Comparison of ENCODE assay signal across 23 mouse cellular contexts in the genomic region with DNA sequence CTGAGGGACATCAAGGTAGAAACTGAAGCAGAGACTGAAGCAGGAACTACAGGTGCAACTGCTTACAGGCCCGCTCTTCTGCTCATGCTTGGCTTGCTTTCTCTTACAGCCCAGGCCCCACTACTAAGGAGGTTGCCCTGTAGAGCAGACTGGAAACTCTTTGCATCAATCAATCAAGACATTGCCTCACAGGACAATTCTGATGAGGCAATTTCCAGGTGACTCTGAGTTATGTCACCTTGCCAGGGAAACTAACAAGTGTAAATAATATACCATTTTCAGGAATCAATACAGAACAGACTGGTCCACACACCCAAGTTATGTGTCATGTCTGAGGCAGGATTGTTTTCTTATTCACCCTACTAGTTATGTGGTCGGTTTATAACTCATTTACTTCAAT. TPM values are rescaled to one million over a fixed set of nuclear protein-coding genes. Genes with fewer than 3 reads are reported as not detected.
DNase-seq lines count a peak whose midpoint lies in the region; ATAC-seq and TF ChIP-seq lines count a peak whose summit lies in the region.
"Had no signal": no experiment of that assay in that cellular context is flagged by ENCODE, and none has a peak within 500 bp of the region (broad histone marks: within the 10 kb centered on the region; RNA-seq: fewer than 3 reads in every experiment).

No protein-coding gene starts in this region.

- DNase-seq in liver, adult 2 months (ENCODE audit: extremely low read depth, low read depth, low spot score): peak; percentile 96
- no peak for DNase-seq in liver
- DNase-seq in liver, postnatal 0 days: peak; percentile 36
- DNase-seq in naive thymus-derived CD4-positive, alpha-beta T cell, adult 2 months (ENCODE audit: low read depth): peak; percentile 7
- no peak for DNase-seq in thymus, adult 2 months
- DNase-seq: adrenal gland, adult 2 months; adrenal gland, postnatal 10 days; adrenal gland, postnatal 25 days; cerebellum, adult 11 months; cerebellum, adult 18-20 months; cerebellum, adult 8-10 months; cerebellum, adult 9-11 months; cerebellum, postnatal 14 days; cerebellum, postnatal 36 days; embryo, embryonic 11 days had no signal

- H3K4me2 ChIP-seq in liver, postnatal 0 days (ENCODE audit: low read depth, low read length): no peak overlapping the region
- no peak overlapping the region for H3K4me2 ChIP-seq in liver, embryonic 12.5 days
- H3K4me2 ChIP-seq: embryonic facial prominence, embryonic 13.5 days; embryonic facial prominence, embryonic 15.5 days; forebrain, embryonic 12.5 days had no signal

- H3K4me3 ChIP-seq in liver, adult 2 months (ENCODE audit: insufficient read depth, low read depth, low read length): no peak overlapping the region
- no peak overlapping the region for H3K4me3 ChIP-seq in liver, postnatal 0 days (ENCODE audit: low read depth, low read length)
- H3K4me3 ChIP-seq in liver, embryonic 12.5 days: no peak overlapping the region
- no peak overlapping the region for H3K4me3 ChIP-seq in thymus, adult 2 months (ENCODE audit: control insufficient read depth, insufficient read depth, low read length)
- H3K4me3 ChIP-seq: embryonic facial prominence, embryonic 13.5 days; embryonic facial prominence, embryonic 15.5 days; erythroblast, embryonic 14.5 days; forebrain, embryonic 10.5 days; forebrain, embryonic 12.5 days had no signal

- peak; percentile 72 for TF ChIP-seq EP300 in liver, postnatal 0 days (IDR thresholded peaks at IDR 0.05; ENCODE audit: low read depth)

- no peaks in the 10 kb centered on the region for H3K9me3 ChIP-seq in liver, postnatal 0 days (ENCODE audit: low read length)
- no peaks in the 10 kb centered on the region for H3K9me3 ChIP-seq in liver, embryonic 12.5 days (replicated peaks)
- H3K9me3 ChIP-seq: embryonic facial prominence, embryonic 13.5 days; embryonic facial prominence, embryonic 15.5 days; forebrain, embryonic 10.5 days; forebrain, embryonic 12.5 days had no signal

- H3K27ac ChIP-seq in liver, adult 2 months (replicated peaks; ENCODE audit: insufficient read depth, low read depth, low read length): peak overlapping the region; percentile 73
- H3K27ac ChIP-seq in liver, postnatal 0 days (ENCODE audit: low read depth): peak overlapping the region; percentile 90
- H3K27ac ChIP-seq in liver, embryonic 12.5 days: no peak overlapping the region
- H3K27ac ChIP-seq in thymus, adult 2 months (ENCODE audit: control insufficient read depth, insufficient read depth, low read length): no peak overlapping the region
- H3K27ac ChIP-seq: embryonic facial prominence, embryonic 13.5 days; embryonic facial prominence, embryonic 15.5 days; forebrain, embryonic 10.5 days; forebrain, embryonic 12.5 days had no signal

- peaks cover 14% of the 10 kb centered on the region; the same call in 1 of the 2 replicates for H3K4me1 ChIP-seq in liver, adult 2 months (ENCODE audit: control insufficient read depth, insufficient read depth, low read length)
- H3K4me1 ChIP-seq in liver, postnatal 0 days (ENCODE audit: insufficient read depth): peaks cover 18% of the 10 kb centered on the region
- peaks cover 25% of the 10 kb centered on the region for H3K4me1 ChIP-seq in liver, embryonic 12.5 days
- peaks cover 4% of the 10 kb centered on the region for H3K4me1 ChIP-seq in thymus, adult 2 months (replicated peaks; ENCODE audit: control insufficient read depth, insufficient read depth, low read length)

- peak; percentile 55 for ATAC-seq in liver, postnatal 0 days
- no peak for ATAC-seq in liver, embryonic 12.5 days
- ATAC-seq: forebrain, embryonic 14.5 days; forebrain, embryonic 16.5 days had no signal

- TF ChIP-seq POLR2A in liver, adult 2 months (IDR thresholded peaks at IDR 0.05; ENCODE audit: extremely low read depth, insufficient read depth, low read length): no peak
- no peak for TF ChIP-seq POLR2A in thymus, adult 2 months (IDR thresholded peaks at IDR 0.05; ENCODE audit: control insufficient read depth, extremely low read depth, insufficient read depth, low read length, poor library complexity)

- no peak for TF ChIP-seq CTCF in liver, adult 2 months (IDR thresholded peaks at IDR 0.05; ENCODE audit: low read depth, low read length)
- no peak for TF ChIP-seq CTCF in liver, postnatal 0 days (IDR thresholded peaks at IDR 0.05; ENCODE audit: low read depth)
- TF ChIP-seq CTCF in thymus, adult 2 months (IDR thresholded peaks at IDR 0.05; ENCODE audit: borderline replicate concordance, control insufficient read depth, extremely low read depth, insufficient read depth, low read length, poor library complexity): no peak

- WGBS in liver, adult 2 months: 21% methylated on average over 2 of the region's 2 CpGs
- 70% methylated on average over 2 of the region's 2 CpGs for WGBS in liver, postnatal 0 days (ENCODE audit: insufficient replicate concordance)
- WGBS in liver, embryonic 12.5 days (ENCODE audit: insufficient replicate concordance): 88% methylated on average over 2 of the region's 2 CpGs
- whole genome bisulfite sequencing in thymus, adult 2 months: 99% methylated on average over 2 of the region's 2 CpGs

- H3K36me3 ChIP-seq in liver, adult 2 months (ENCODE audit: control insufficient read depth, insufficient read depth, low read length): peaks cover 5% of the 10 kb centered on the region
- H3K36me3 ChIP-seq in liver, postnatal 0 days (replicated peaks; ENCODE audit: insufficient read depth, low read length): peaks cover 8% of the 10 kb centered on the region
- H3K36me3 ChIP-seq in liver, embryonic 12.5 days: peaks cover 14% of the 10 kb centered on the region
- H3K36me3 ChIP-seq in thymus, adult 2 months (ENCODE audit: control insufficient read depth, insufficient read depth, low read length): no peaks in the 10 kb centered on the region; the same call in 1 of the 2 replicates
- H3K36me3 ChIP-seq: embryonic facial prominence, embryonic 15.5 days had no signal

- H3K79me2 ChIP-seq in liver, adult 2 months (ENCODE audit: control insufficient read depth, insufficient read depth, low read length): peaks cover 5% of the 10 kb centered on the region; the same call in 1 of the 2 replicates

- no peaks in the 10 kb centered on the region for H3K27me3 ChIP-seq in liver, adult 2 months (ENCODE audit: control insufficient read depth, insufficient read depth, low read length)
- no peaks in the 10 kb centered on the region for H3K27me3 ChIP-seq in liver, postnatal 0 days (ENCODE audit: insufficient read depth, low read length)
- no peaks in the 10 kb centered on the region for H3K27me3 ChIP-seq in liver, embryonic 12.5 days (replicated peaks)
- no peaks in the 10 kb centered on the region for H3K27me3 ChIP-seq in thymus, adult 2 months (ENCODE audit: control insufficient read depth, insufficient read depth, low read length)
- H3K27me3 ChIP-seq: embryonic facial prominence, embryonic 13.5 days; embryonic facial prominence, embryonic 15.5 days; forebrain, embryonic 12.5 days had no signal

- no peak overlapping the region for H3K9ac ChIP-seq in liver, adult 2 months (ENCODE audit: low read depth, low read length)
- H3K9ac ChIP-seq in liver, postnatal 0 days (replicated peaks): no peak overlapping the region
- H3K9ac ChIP-seq in liver, embryonic 12.5 days: no peak overlapping the region
- H3K9ac ChIP-seq: embryonic facial prominence, embryonic 13.5 days; embryonic facial prominence, embryonic 15.5 days; forebrain, embryonic 12.5 days had no signal

RNA-seq across cellular contexts. Expression of a gene that starts 1.6 kb away (rescaled TPM):
- total RNA-seq in liver, adult 2 months (2014; rRNA removed): 78.1 and 92.2 TPM in 2 replicates
- polyA plus RNA-seq in liver, adult 2 months (2012; rRNA removed): 17.1 and 21.3 TPM in 2 replicates
- polyA plus RNA-seq in liver, postnatal 0 days (2015; fragmentation: Nextera tagmentation; extraction: Ambion mirVana): 45.4 and 50.9 TPM in 2 replicates
- polyA plus RNA-seq in liver, embryonic 12.5 days (2016; fragmentation: Nextera tagmentation; extraction: Ambion mirVana): 89.2 and 89.3 TPM in 2 replicates
- 27.8 and 33.5 TPM in 2 replicates for polyA plus RNA-seq in thymus, adult 2 months (2012; rRNA removed)

Comparison
In these comparisons a context has a peak if more than half of its experiments do, and no peak if none do; other contexts are left out.
1. DNase-seq: peak in liver, adult 2 months (single experiment), liver, postnatal 0 days (single experiment) and naive thymus-derived CD4-positive, alpha-beta T cell, adult 2 months (single experiment); none in liver (single experiment) and thymus, adult 2 months (single experiment).
2. H3K27ac ChIP-seq: peak in liver, adult 2 months (single experiment) and liver, postnatal 0 days (single experiment); none in liver, embryonic 12.5 days (single experiment) and thymus, adult 2 months (single experiment).